Mouse (Mus musculus): ENCODE measurements at regions not wholly inside any gene's neighbourhood (a gene's known extent, or its start where the extent isn't known, plus 50 kb on each side); places are given as distances from the start of the nearest gene placed in this dataset.

GRCm38 (mm10) chr3:133677892-133678291, 133.0 kb upstream of the Tet2 start:
- TF ChIP-seq CTCF (IDR thresholded peaks at IDR 0.05; ENCODE audit: borderline replicate concordance, extremely low read depth, insufficient read depth, insufficient read length) (no peak), POLR2A (IDR thresholded peaks at IDR 0.05; ENCODE audit: borderline replicate concordance, extremely low read depth, insufficient read depth, insufficient read length, poor library complexity, severe bottlenecking) (no peak)

All from brain, embryonic 14.5 days (tissue).